Mouse (Mus musculus) embryonic facial prominence, embryonic 11.5 days (tissue): ENCODE data around the gene Fyn. TPM values are rescaled to one million over a fixed set of nuclear protein-coding genes. Genes with fewer than 3 reads are reported as not detected.

Experiments
- ATAC-seq: fragments of 200-750 bp; cut with Nextera tagmentation; replicated peaks from 2 replicates; pipeline ENCODE4 v1.8.0; 2017; ENCODE audit warnings: low read depth; ENCODE audit not compliant: insufficient number of reproducible peaks, low FRiP score, low TSS enrichment
- DNase-seq: peaks from one replicate; pipeline ENCODE4 v3.0.0-alpha.2; 2015; ENCODE audit warnings: low spot score
- H3K27ac ChIP-seq: fragments of 300-500 bp; sonication (generic); replicated peaks from 2 replicates; pipeline ENCODE4 v1.5.1; 2014; ENCODE audit warnings: mild to moderate bottlenecking, low read depth, low read length, control low read depth
- H3K27me3 ChIP-seq: fragments of 300-500 bp; sonication (generic); 2 replicates; pipeline ENCODE4 v1.6.1; 2014; ENCODE audit warnings: mild to moderate bottlenecking, low read length, moderate library complexity, mixed read lengths; ENCODE audit not compliant: control insufficient read depth, insufficient read depth
- H3K36me3 ChIP-seq: fragments of 300-500 bp; sonication (generic); replicated peaks from 2 replicates; pipeline ENCODE4 v1.6.1; 2014; ENCODE audit warnings: low read depth, mild to moderate bottlenecking, low read length, moderate library complexity, mixed read lengths; ENCODE audit not compliant: control insufficient read depth, insufficient read depth
- H3K4me1 ChIP-seq: fragments of 300-500 bp; sonication (generic); 2 replicates; pipeline ENCODE4 v1.6.1; 2014; ENCODE audit warnings: low read length, mixed read lengths; ENCODE audit not compliant: control insufficient read depth, insufficient read depth
- H3K4me2 ChIP-seq: fragments of 300-500 bp; sonication (generic); 2 replicates; pipeline ENCODE4 v1.6.1; 2014; ENCODE audit warnings: low read depth, mild to moderate bottlenecking, control low read depth, low read length, moderate library complexity
- H3K4me3 ChIP-seq: fragments of 300-500 bp; sonication (generic); 2 replicates; pipeline ENCODE4 v1.5.1; 2014; ENCODE audit warnings: low read depth, low read length, control low read depth
- H3K9ac ChIP-seq: fragments of 300-500 bp; sonication (generic); replicated peaks from 2 replicates; pipeline ENCODE4 v1.6.1; 2014; ENCODE audit warnings: mild to moderate bottlenecking, control low read depth, low read length
- H3K9me3 ChIP-seq: fragments of 300-500 bp; sonication (generic); replicated peaks from 2 replicates; pipeline ENCODE4 v1.6.1; 2016; ENCODE audit warnings: mild to moderate bottlenecking, low read length, inconsistent platforms, mixed read lengths; ENCODE audit not compliant: control insufficient read depth
- WGBS: fragments of 180-500 bp; shearing (Covaris S2); extraction: QIAGEN DNeasy Blood & Tissue Kit; methylation state at CpG from one replicate; pipeline ENCODE4 v1.1.7; 2014; 5-methylcytosine and 5-hydroxymethylcytosine counted together
- polyA plus RNA-seq: library from polyadenylated mRNA; unstranded; fragments of >200 nt; fragmentation: Nextera tagmentation; extraction: Ambion mirVana; gene quantifications from 2 replicates; pipeline ENCODE4 v1.2.1, GENCODE M21; 2014

Fyn gene
- polyA plus RNA-seq, 1 experiment from 2014 or later = 38.9 TPM

GRCm38 (mm10) chr10:39520123-39520989, 151.7 kb downstream of the Fyn start:
- DNase-seq (peak; percentile 71), ATAC-seq (peak; percentile 41; the same call in 1 of the 2 replicates)
- WGBS = 58% methylated on average over 9 of the region's 9 CpGs
- H3K27me3 ChIP-seq = no peaks in the 10 kb centered on the region
- H3K27ac ChIP-seq = no peak overlapping the region
- no peaks in the 10 kb centered on the region; the same call in 1 of the 2 replicates for H3K36me3 ChIP-seq
- H3K9me3 ChIP-seq = no peaks in the 10 kb centered on the region
- no peak overlapping the region for H3K9ac ChIP-seq
- H3K4me2 ChIP-seq = no peak overlapping the region
- H3K4me1 ChIP-seq = peaks cover 3% of the 10 kb centered on the region
- no peak overlapping the region for H3K4me3 ChIP-seq

- no peaks in the 10 kb centered on the region; the same call in 1 of the 2 replicates for H3K36me3 ChIP-seq
- no peak overlapping the region for H3K4me2 ChIP-seq
- DNase-seq (no peak), ATAC-seq (no peak)
- 90% methylated on average over 1 of the region's 1 CpGs for WGBS
- no peaks in the 10 kb centered on the region for H3K27me3 ChIP-seq
- H3K27ac ChIP-seq = no peak overlapping the region
- no peaks in the 10 kb centered on the region for H3K9me3 ChIP-seq
- no peak overlapping the region for H3K9ac ChIP-seq
- H3K4me1 ChIP-seq = peaks cover 3% of the 10 kb centered on the region
- H3K4me3 ChIP-seq = no peak overlapping the region
These were observed 152.7 kb downstream of the Fyn start for GRCm38 (mm10) chr10:39521327-39521726.

GRCm38 (mm10) chr10:39521861-39522391, 153.3 kb downstream of the Fyn start:
- H3K4me1 ChIP-seq = peaks cover 3% of the 10 kb centered on the region
- 74% methylated on average over 5 of the region's 5 CpGs for WGBS

GRCm38 (mm10) chr10:39522857-39523614, 154.4 kb downstream of the Fyn start:
- no peak overlapping the region for H3K4me2 ChIP-seq
- DNase-seq = peak; percentile 66
- no peaks in the 10 kb centered on the region for H3K27me3 ChIP-seq
- no peak for ATAC-seq
- H3K36me3 ChIP-seq = no peaks in the 10 kb centered on the region; the same call in 1 of the 2 replicates
- H3K4me3 ChIP-seq = no peak overlapping the region
- 48% methylated on average over 11 of the region's 11 CpGs for WGBS
- H3K4me1 ChIP-seq = peaks cover 3% of the 10 kb centered on the region
- no peaks in the 10 kb centered on the region for H3K9me3 ChIP-seq
- H3K27ac ChIP-seq = no peak overlapping the region
- no peak overlapping the region for H3K9ac ChIP-seq

More at GRCm38 (mm10) chr10:39521861-39522391, 153.3 kb downstream of the Fyn start:
- no peak overlapping the region for H3K27ac ChIP-seq
- no peak overlapping the region for H3K9ac ChIP-seq
- no peak for ATAC-seq
- H3K36me3 ChIP-seq = no peaks in the 10 kb centered on the region; the same call in 1 of the 2 replicates
- no peaks in the 10 kb centered on the region for H3K9me3 ChIP-seq
- no peak overlapping the region for H3K4me3 ChIP-seq
- no peak overlapping the region; the same call in 1 of the 2 replicates for H3K4me2 ChIP-seq
- H3K27me3 ChIP-seq = no peaks in the 10 kb centered on the region
- DNase-seq = no peak

GRCm38 (mm10) chr10:39524355-39524754, 155.7 kb downstream of the Fyn start:
- H3K4me1 ChIP-seq = peaks cover 3% of the 10 kb centered on the region
- WGBS = 68% methylated on average over 8 of the region's 8 CpGs
- DNase-seq = no peak
- H3K9ac ChIP-seq = no peak overlapping the region
- H3K4me2 ChIP-seq = no peak overlapping the region
- no peak overlapping the region for H3K4me3 ChIP-seq
- H3K27ac ChIP-seq = no peak overlapping the region
- H3K36me3 ChIP-seq = no peaks in the 10 kb centered on the region; the same call in 1 of the 2 replicates
- no peaks in the 10 kb centered on the region for H3K27me3 ChIP-seq
- no peaks in the 10 kb centered on the region for H3K9me3 ChIP-seq
- ATAC-seq = no peak

GRCm38 (mm10) chr10:39525431-39525830, 156.8 kb downstream of the Fyn start:
- Histone ChIP-seq H3K27ac (no peak overlapping the region), H3K36me3 (no peaks in the 10 kb centered on the region; the same call in 1 of the 2 replicates), H3K27me3 (no peaks in the 10 kb centered on the region), H3K4me3 (no peak overlapping the region), H3K4me1 (peaks cover 3% of the 10 kb centered on the region), H3K4me2 (no peak overlapping the region), H3K9me3 (no peaks in the 10 kb centered on the region), H3K9ac (no peak overlapping the region)
- 89% methylated on average over 13 of the region's 13 CpGs for WGBS
- ATAC-seq (no peak), DNase-seq (no peak)

- no peak overlapping the region for H3K4me3 ChIP-seq
- H3K4me2 ChIP-seq = no peak overlapping the region
- no peak for ATAC-seq
- no peak overlapping the region; the same call in 1 of the 2 replicates for H3K27ac ChIP-seq
- no peaks in the 10 kb centered on the region for H3K27me3 ChIP-seq
- H3K9ac ChIP-seq = no peak overlapping the region
- no peaks in the 10 kb centered on the region for H3K9me3 ChIP-seq
- 22% methylated on average over 3 of the region's 5 CpGs for WGBS
- H3K36me3 ChIP-seq = no peaks in the 10 kb centered on the region; the same call in 1 of the 2 replicates
- no peaks in the 10 kb centered on the region; the same call in 1 of the 2 replicates for H3K4me1 ChIP-seq
- no peak for DNase-seq
These were observed 158.5 kb downstream of the Fyn start for GRCm38 (mm10) chr10:39527113-39527512.
